Mouse (Mus musculus): ENCODE measurements at regions not wholly inside any gene's neighbourhood (a gene's known extent, or its start where the extent isn't known, plus 50 kb on each side); places are given as distances from the start of the nearest gene placed in this dataset.

DNA sequence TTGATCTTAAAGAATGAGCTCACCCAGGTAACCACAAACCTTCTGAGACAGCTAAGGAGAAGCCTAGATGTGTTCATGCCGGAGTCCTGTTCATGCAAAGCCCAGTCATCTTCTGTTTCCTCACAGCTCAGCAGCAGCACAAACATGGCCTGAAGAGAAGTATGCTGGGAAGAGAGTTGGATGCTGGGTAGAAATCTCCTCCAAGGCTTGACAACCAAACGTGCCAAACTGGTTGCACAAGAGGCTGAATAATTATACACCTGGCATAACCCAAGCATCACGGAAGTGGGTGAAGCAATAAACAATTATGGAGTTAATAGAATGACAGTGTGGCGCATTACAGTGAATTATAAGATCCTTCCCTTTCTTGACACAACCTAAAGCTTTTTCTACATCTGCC is 404.0 kb upstream of the Acvr2a start:
- TF ChIP-seq CTCF (IDR thresholded peaks at IDR 0.05; ENCODE audit: control insufficient read depth, insufficient read depth, low read length) (no peak), POLR2A (IDR thresholded peaks at IDR 0.05; ENCODE audit: borderline replicate concordance, control insufficient read depth, low read depth, low read length) (no peak)
